Mouse (Mus musculus) heart, postnatal 25 days (tissue): Measurements from ENCODE around the gene Haus7. TPM values are rescaled to one million over a fixed set of nuclear protein-coding genes. Genes with fewer than 3 reads are reported as not detected.
"Not testable (repeated sequence)": the region's sequence is repeated elsewhere in the genome, so short reads cannot be mapped to it uniquely, and the experiment has no call there.

Source experiments
- DNase-seq: peaks from one replicate; pipeline ENCODE4 v3.0.0; 2022; ENCODE audit warnings: low spot score
- intact Hi-C: fragments of 180-260 bp; cut with DNase I; formaldehyde crosslinking; loops from one replicate; pipeline ENCODE4 v1.15.1; 2025
- total RNA-seq, 2 experiments: library from RNA; stranded (reverse); gene quantifications; 2 replicates each; pipeline ENCODE4 v1.2.3; 2021

Gene Haus7
- 1 to 10 TPM; 4.8 to 6.2 TPM for total RNA-seq

GRCm38 (mm10) chrX:73458877-73459392 is at the start of gene Haus7:
Gene Haus7, minus strand, starts transcription at chrX:73459044.
- DNase-seq = peak; percentile 92
- intact Hi-C loops = loop anchor here (10.0 kb wide), 1 partner anchor 196 kb away; no protein-coding TSS in a partner anchor

- intact Hi-C loops = no loop called here
Observed at GRCm38 (mm10) chrX:73506577-73506976, 47.7 kb upstream of the Haus7 start.

GRCm38 (mm10) chrX:73505130-73505735 is 46.4 kb upstream of the Haus7 start:
- no peak for DNase-seq
- intact Hi-C loops = no loop called here

More at GRCm38 (mm10) chrX:73506577-73506976, 47.7 kb upstream of the Haus7 start:
- DNase-seq = no peak

- no peak for DNase-seq
- intact Hi-C loops = loop anchor here (5.0 kb wide), 1 partner anchor 489 kb away; no protein-coding TSS in a partner anchor
Observed at GRCm38 (mm10) chrX:73496746-73497145, 37.9 kb upstream of the Haus7 start.

- not testable (repeated sequence) for DNase-seq
- intact Hi-C loops = loop anchor here (1.0 to 5.0 kb wide), 3 partner anchors 41 to 439 kb away; no protein-coding TSS in a partner anchor
Observed at GRCm38 (mm10) chrX:73493567-73493966, 34.7 kb upstream of the Haus7 start.

- intact Hi-C loops = loop anchor here (5.0 kb wide), 1 partner anchor 179 kb away; no protein-coding TSS in a partner anchor
- DNase-seq = no peak
Observed at GRCm38 (mm10) chrX:73490804-73491203, 32.0 kb upstream of the Haus7 start.

GRCm38 (mm10) chrX:73490186-73490585 is 31.3 kb upstream of the Haus7 start:
- intact Hi-C loops = loop anchor here (5.0 kb wide), 1 partner anchor 178 kb away; no protein-coding TSS in a partner anchor
- no peak for DNase-seq

GRCm38 (mm10) chrX:73486920-73487319 is 28.1 kb upstream of the Haus7 start:
- no peak for DNase-seq
- intact Hi-C loops = no loop called here

GRCm38 (mm10) chrX:73484870-73485269 is 26.0 kb upstream of the Haus7 start:
- no peak for DNase-seq
- intact Hi-C loops = no loop called here

GRCm38 (mm10) chrX:73484076-73484475 is 25.2 kb upstream of the Haus7 start:
- no peak for DNase-seq
- intact Hi-C loops = no loop called here

- intact Hi-C loops = no loop called here
- no peak for DNase-seq
Observed at GRCm38 (mm10) chrX:73483484-73483810, 24.6 kb upstream of the Haus7 start, which contains the start of gene Bgn. Gene Bgn, plus strand, starts transcription at chrX:73483602.

GRCm38 (mm10) chrX:73482643-73483483 is 24.0 kb upstream of the Haus7 start:
- intact Hi-C loops = no loop called here
- DNase-seq = no peak

- intact Hi-C loops = no loop called here
- no peak for DNase-seq
Observed at GRCm38 (mm10) chrX:73480334-73480733, 21.5 kb upstream of the Haus7 start.

- no peak for DNase-seq
- intact Hi-C loops = no loop called here
Observed at GRCm38 (mm10) chrX:73479656-73480055, 20.8 kb upstream of the Haus7 start.

GRCm38 (mm10) chrX:73477500-73477899 is 18.7 kb upstream of the Haus7 start:
- intact Hi-C loops = no loop called here
- DNase-seq = no peak

GRCm38 (mm10) chrX:73476621-73477020 is 17.8 kb upstream of the Haus7 start:
- peak; percentile 63 for DNase-seq
- intact Hi-C loops = no loop called here

- DNase-seq = no peak
- intact Hi-C loops = no loop called here
Observed at GRCm38 (mm10) chrX:73475658-73476256, 16.9 kb upstream of the Haus7 start.

GRCm38 (mm10) chrX:73474340-73475165 is 15.7 kb upstream of the Haus7 start:
- DNase-seq = no peak
- intact Hi-C loops = no loop called here

GRCm38 (mm10) chrX:73471764-73472163 is 12.9 kb upstream of the Haus7 start:
- intact Hi-C loops = no loop called here
- no peak for DNase-seq

- intact Hi-C loops = no loop called here
- no peak for DNase-seq
Observed at GRCm38 (mm10) chrX:73468752-73469151, 9.9 kb upstream of the Haus7 start.
